Mouse (Mus musculus): ENCODE measurements around the gene Olfr17. TPM values are rescaled to one million over a fixed set of nuclear protein-coding genes. Genes with fewer than 3 reads are reported as not detected.

Gene Olfr17
- polyA plus RNA-seq, 1 experiment from 2014 or later = not detected

Other genes starting within 250 kb of the Olfr17 start
- not detected in 2 replicates for gene Olfr703, start 249.9 kb upstream of the Olfr17 start, polyA plus RNA-seq (2014; fragmentation: Nextera tagmentation; extraction: Ambion mirVana)
- gene Olfr704, start 230.0 kb upstream of the Olfr17 start, polyA plus RNA-seq (2014; fragmentation: Nextera tagmentation; extraction: Ambion mirVana) = not detected in 2 replicates
- gene Olfr705, start 216.3 kb upstream of the Olfr17 start, polyA plus RNA-seq (2014; fragmentation: Nextera tagmentation; extraction: Ambion mirVana) = not detected in 2 replicates
- gene Olfr706, start 205.1 kb upstream of the Olfr17 start, polyA plus RNA-seq (2014; fragmentation: Nextera tagmentation; extraction: Ambion mirVana) = not detected in 2 replicates
- gene Olfr707, start 192.0 kb upstream of the Olfr17 start, polyA plus RNA-seq (2014; fragmentation: Nextera tagmentation; extraction: Ambion mirVana) = not detected in 2 replicates
- gene Olfr1532-ps1, start 185.2 kb upstream of the Olfr17 start, polyA plus RNA-seq (2014; fragmentation: Nextera tagmentation; extraction: Ambion mirVana) = not detected in 2 replicates
- gene Olfr709-ps1, start 161.0 kb upstream of the Olfr17 start, polyA plus RNA-seq (2014; fragmentation: Nextera tagmentation; extraction: Ambion mirVana) = not detected in 2 replicates
- gene Olfr710, start 144.9 kb upstream of the Olfr17 start, polyA plus RNA-seq (2014; fragmentation: Nextera tagmentation; extraction: Ambion mirVana) = not detected in 2 replicates
- gene Olfr6, start 129.3 kb upstream of the Olfr17 start, polyA plus RNA-seq (2014; fragmentation: Nextera tagmentation; extraction: Ambion mirVana) = not detected in 2 replicates
- gene Olfr711, start 117.8 kb upstream of the Olfr17 start, polyA plus RNA-seq (2014; fragmentation: Nextera tagmentation; extraction: Ambion mirVana) = not detected in 2 replicates
- gene Olfr2, start 87.1 kb upstream of the Olfr17 start, polyA plus RNA-seq (2014; fragmentation: Nextera tagmentation; extraction: Ambion mirVana) = not detected in 2 replicates
- gene Olfr713, start 62.0 kb upstream of the Olfr17 start, polyA plus RNA-seq (2014; fragmentation: Nextera tagmentation; extraction: Ambion mirVana) = not detected in 2 replicates
- gene Olfr714, start 22.2 kb upstream of the Olfr17 start, polyA plus RNA-seq (2014; fragmentation: Nextera tagmentation; extraction: Ambion mirVana) = not detected in 2 replicates
- not detected in 2 replicates for gene Olfr715b, start 17.1 kb downstream of the Olfr17 start, polyA plus RNA-seq (2014; fragmentation: Nextera tagmentation; extraction: Ambion mirVana)
- not detected in 2 replicates for gene Olfr715, start 37.9 kb downstream of the Olfr17 start, polyA plus RNA-seq (2014; fragmentation: Nextera tagmentation; extraction: Ambion mirVana)
- not detected in 2 replicates for gene Olfr716, start 45.1 kb downstream of the Olfr17 start, polyA plus RNA-seq (2014; fragmentation: Nextera tagmentation; extraction: Ambion mirVana)
- not detected in 2 replicates for gene Nlrp14, start 73.8 kb downstream of the Olfr17 start, polyA plus RNA-seq (2014; fragmentation: Nextera tagmentation; extraction: Ambion mirVana)
- 0.15 TPM in 1 of 2 replicates, not detected in the other for gene Rbmxl2, start 116.2 kb downstream of the Olfr17 start, polyA plus RNA-seq (2014; fragmentation: Nextera tagmentation; extraction: Ambion mirVana)

Data from midbrain, embryonic 11.5 days (tissue).